Mouse (Mus musculus) forebrain, embryonic 14.5 days (tissue): ENCODE data around the gene Olfr547. TPM values are rescaled to one million over a fixed set of nuclear protein-coding genes. Genes with fewer than 3 reads are reported as not detected.
"Not testable (repeated sequence)": the region's sequence is repeated elsewhere in the genome, so short reads cannot be mapped to it uniquely, and the experiment has no call there.

Experiments
- ATAC-seq: fragments of 200-750 bp; cut with Nextera tagmentation; 2 replicates; pipeline ENCODE4 v1.8.0; 2017; ENCODE audit warnings: mild to moderate bottlenecking, moderate library complexity
- DNase-seq: peaks from one replicate; pipeline ENCODE4 v3.0.0-alpha.2; 2015; ENCODE audit warnings: low spot score
- H3K27ac ChIP-seq: fragments of 300-500 bp; sonication (generic); 2 replicates; pipeline ENCODE4 v1.5.1; 2014; ENCODE audit warnings: low read depth, mild to moderate bottlenecking, control low read depth, low read length, moderate library complexity
- H3K27me3 ChIP-seq: fragments of 300-500 bp; sonication (generic); replicated peaks from 2 replicates; pipeline ENCODE4 v1.6.1; 2014; ENCODE audit warnings: low read length, control low read depth, mixed read lengths; ENCODE audit not compliant: control insufficient read depth, insufficient read depth
- H3K36me3 ChIP-seq: fragments of 300-500 bp; sonication (generic); 2 replicates; pipeline ENCODE4 v1.6.1; 2014; ENCODE audit warnings: low read length, control low read depth; ENCODE audit not compliant: control insufficient read depth, insufficient read depth
- H3K4me1 ChIP-seq: fragments of 300-500 bp; sonication (generic); 2 replicates; pipeline ENCODE4 v1.6.1; 2014; ENCODE audit warnings: antibody characterized with exemption, low read length, control low read depth; ENCODE audit not compliant: control insufficient read depth, insufficient read depth
- H3K4me2 ChIP-seq: fragments of 300-500 bp; sonication (generic); 2 replicates; pipeline ENCODE4 v1.6.1; 2014; ENCODE audit warnings: mild to moderate bottlenecking, control low read depth, low read length
- H3K4me3 ChIP-seq: fragments of 300-500 bp; sonication (generic); 2 replicates; pipeline ENCODE4 v1.5.1; 2014; ENCODE audit warnings: low read depth, low read length, control low read depth
- H3K9ac ChIP-seq: fragments of 300-500 bp; sonication (generic); 2 replicates; pipeline ENCODE4 v1.6.1; 2014; ENCODE audit warnings: mild to moderate bottlenecking, low read length, control low read depth, moderate library complexity
- H3K9me3 ChIP-seq: fragments of 300-500 bp; sonication (generic); replicated peaks from 2 replicates; pipeline ENCODE4 v1.6.1; 2016; ENCODE audit warnings: low read length, control low read depth, mixed read lengths; ENCODE audit not compliant: control insufficient read depth
- WGBS: fragments of 180-500 bp; shearing (Covaris S2); extraction: QIAGEN DNeasy Blood & Tissue Kit; methylation state at CpG from one replicate; pipeline ENCODE4 v1.1.7; 2014; 5-methylcytosine and 5-hydroxymethylcytosine counted together
- polyA plus RNA-seq: library from polyadenylated mRNA; unstranded; fragments of >200 nt; fragmentation: Nextera tagmentation; extraction: Ambion mirVana; gene quantifications from 2 replicates; pipeline ENCODE4 v1.2.1, GENCODE M21; 2014

Gene Olfr547
- polyA plus RNA-seq: not detected in 2 replicates

- no peak for DNase-seq
- Histone ChIP-seq H3K4me3 (no peak within 1 kb of the TSS), H3K27me3 (no peaks in the 10 kb centered on the region), H3K9ac (no peak within 1 kb of the TSS), H3K27ac (no peak within 1 kb of the TSS), H3K36me3 (no peaks in the 10 kb centered on the region), H3K9me3 (no peaks in the 10 kb centered on the region), H3K4me1 (no peaks in the 10 kb centered on the region), H3K4me2 (no peak within 1 kb of the TSS)
- 79% methylated on average over 1 of the region's 1 CpGs for WGBS
- ATAC-seq: no peak
These were observed at the start of gene Olfr547 for GRCm38 (mm10) chr7:102534449-102534848. Gene Olfr547 (plus strand): TSS chr7:102534749.

DNA sequence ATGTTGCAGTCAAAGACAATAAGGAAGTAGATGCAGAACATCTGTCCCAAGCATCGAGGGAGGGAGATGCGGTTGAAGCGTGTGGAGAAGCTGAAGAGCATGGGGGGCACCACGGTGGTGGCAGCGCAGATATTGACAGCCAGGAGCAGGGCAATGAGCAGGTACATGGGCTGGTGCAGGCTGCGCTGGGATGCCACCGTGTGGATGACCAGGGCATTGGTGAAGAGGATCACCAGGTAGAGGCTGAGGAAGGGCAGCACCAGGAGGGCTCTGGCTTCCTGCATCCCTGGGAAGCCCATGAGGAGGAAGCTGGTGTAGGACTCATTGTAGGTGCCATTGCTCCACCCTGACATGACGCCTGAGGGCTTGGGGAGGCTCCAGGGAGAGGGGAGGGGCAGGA, 49.8 kb upstream of the Olfr547 start:
- ATAC-seq, H3K36me3 ChIP-seq: not testable (repeated sequence)
- WGBS: 80% methylated on average over 6 of the region's 8 CpGs

DNA sequence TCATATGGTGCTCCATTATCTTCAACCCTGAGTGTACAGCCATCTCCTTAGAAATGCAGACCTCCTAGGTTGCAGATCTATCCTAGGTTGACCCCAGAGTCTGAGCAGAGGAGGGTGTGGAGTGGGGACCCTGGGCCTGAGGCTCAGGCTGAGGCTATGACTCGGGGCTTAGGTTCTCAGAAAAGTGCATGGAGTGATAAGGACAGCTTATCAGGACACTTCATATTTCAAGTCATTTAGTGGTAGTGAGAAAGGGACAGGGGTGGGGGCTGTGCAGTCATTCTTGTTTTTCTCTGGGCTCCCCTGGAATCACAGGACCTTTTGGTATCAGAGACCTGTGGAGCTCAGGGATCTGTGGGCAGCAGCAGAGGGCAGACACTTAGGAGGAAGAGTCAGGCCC, 48.4 kb upstream of the Olfr547 start:
- H3K9me3 ChIP-seq: no peaks in the 10 kb centered on the region
- no peak for DNase-seq
- no peak overlapping the region for H3K4me2 ChIP-seq
- no peak for ATAC-seq
- no peaks in the 10 kb centered on the region for H3K4me1 ChIP-seq
- no peaks in the 10 kb centered on the region for H3K27me3 ChIP-seq
- H3K27ac ChIP-seq: no peak overlapping the region
- no peak overlapping the region for H3K4me3 ChIP-seq
- no peak overlapping the region for H3K9ac ChIP-seq
- H3K36me3 ChIP-seq: no peaks in the 10 kb centered on the region
- WGBS: 91% methylated on average over 1 of the region's 1 CpGs

More for the DNA sequence above, 49.8 kb upstream of the Olfr547 start:
- not testable (repeated sequence) for H3K4me3 ChIP-seq, H3K9ac ChIP-seq, H3K27ac ChIP-seq, H3K4me2 ChIP-seq, H3K27me3 ChIP-seq, H3K4me1 ChIP-seq, DNase-seq, H3K9me3 ChIP-seq

- Histone ChIP-seq H3K4me2 (no peak within 1 kb of the TSS), H3K4me3 (no peak within 1 kb of the TSS), H3K4me1 (no peaks in the 10 kb centered on the region), H3K36me3 (no peaks in the 10 kb centered on the region), H3K27me3 (no peaks in the 10 kb centered on the region), H3K9me3 (no peaks in the 10 kb centered on the region), H3K9ac (no peak within 1 kb of the TSS), H3K27ac (no peak within 1 kb of the TSS)
- ATAC-seq (no peak), DNase-seq (no peak)
- WGBS: 56% methylated on average over 1 of the region's 1 CpGs
These were observed 46.4 kb upstream of the Olfr547 start, which contains the start of gene Olfr544 for GRCm38 (mm10) chr7:102488161-102488560. Gene Olfr544 (minus strand): TSS chr7:102488313.

DNA sequence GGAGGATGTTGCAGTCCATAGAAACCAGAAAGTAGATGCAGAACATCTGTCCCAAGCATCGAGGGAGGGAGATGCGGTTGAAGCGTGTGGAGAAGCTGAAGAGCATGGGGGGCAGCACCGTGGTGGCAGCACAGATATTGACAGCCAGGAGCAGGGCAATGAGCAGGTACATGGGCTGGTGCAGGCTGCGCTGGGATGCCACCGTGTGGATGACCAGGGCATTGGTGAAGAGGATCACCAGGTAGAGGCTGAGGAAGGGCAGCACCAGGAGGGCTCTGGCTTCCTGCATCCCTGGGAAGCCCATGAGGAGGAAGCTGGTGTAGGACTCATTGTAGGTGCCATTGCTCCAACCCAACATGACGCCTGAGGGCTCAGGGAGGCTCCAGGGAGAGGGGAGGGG, 40.1 kb upstream of the Olfr547 start:
- not testable (repeated sequence) for H3K27me3 ChIP-seq, H3K4me1 ChIP-seq, H3K27ac ChIP-seq, H3K4me2 ChIP-seq, H3K9ac ChIP-seq, DNase-seq, ATAC-seq, H3K9me3 ChIP-seq, H3K4me3 ChIP-seq, H3K36me3 ChIP-seq
- WGBS: 73% methylated on average over 6 of the region's 7 CpGs

- Histone ChIP-seq H3K4me1 (no peaks in the 10 kb centered on the region), H3K27me3 (no peaks in the 10 kb centered on the region), H3K27ac (no peak within 1 kb of the TSS), H3K4me2 (no peak within 1 kb of the TSS), H3K36me3 (no peaks in the 10 kb centered on the region), H3K9ac (no peak within 1 kb of the TSS), H3K4me3 (no peak within 1 kb of the TSS), H3K9me3 (no peaks in the 10 kb centered on the region)
- DNase-seq (no peak), ATAC-seq (no peak)
- 77% methylated on average over 3 of the region's 3 CpGs for WGBS
These were observed 35.1 kb upstream of the Olfr547 start, which contains the start of gene Olfr545 for GRCm38 (mm10) chr7:102499473-102499872. Gene Olfr545 (minus strand): TSS chr7:102499573.

- Histone ChIP-seq H3K9ac (no peak overlapping the region), H3K4me3 (no peak overlapping the region), H3K36me3 (no peaks in the 10 kb centered on the region), H3K4me1 (no peaks in the 10 kb centered on the region), H3K27ac (no peak overlapping the region), H3K4me2 (no peak overlapping the region), H3K27me3 (no peaks in the 10 kb centered on the region), H3K9me3 (no peaks in the 10 kb centered on the region)
- ATAC-seq (no peak), DNase-seq (no peak)
- 87% methylated on average over 5 of the region's 5 CpGs for WGBS
These were observed 32.6 kb upstream of the Olfr547 start for GRCm38 (mm10) chr7:102501986-102502385.

GRCm38 (mm10) chr7:102506848-102507247, 27.7 kb upstream of the Olfr547 start:
- DNase-seq: peak; percentile 76
- Histone ChIP-seq H3K4me3 (no peak overlapping the region), H3K9me3 (no peaks in the 10 kb centered on the region), H3K27ac (no peak overlapping the region), H3K36me3 (no peaks in the 10 kb centered on the region), H3K9ac (no peak overlapping the region), H3K4me1 (no peaks in the 10 kb centered on the region), H3K27me3 (no peaks in the 10 kb centered on the region), H3K4me2 (no peak overlapping the region)
- ATAC-seq: peak; percentile 82
- WGBS: 53% methylated on average over 3 of the region's 3 CpGs

GRCm38 (mm10) chr7:102508066-102508465, 26.5 kb upstream of the Olfr547 start:
- Histone ChIP-seq H3K9me3 (no peaks in the 10 kb centered on the region), H3K4me2 (no peak overlapping the region), H3K4me3 (no peak overlapping the region), H3K27ac (no peak overlapping the region), H3K9ac (no peak overlapping the region), H3K4me1 (no peaks in the 10 kb centered on the region), H3K27me3 (no peaks in the 10 kb centered on the region), H3K36me3 (no peaks in the 10 kb centered on the region)
- ATAC-seq (no peak), DNase-seq (no peak)
- WGBS: 89% methylated on average over 9 of the region's 9 CpGs
